In the genomic region with DNA sequence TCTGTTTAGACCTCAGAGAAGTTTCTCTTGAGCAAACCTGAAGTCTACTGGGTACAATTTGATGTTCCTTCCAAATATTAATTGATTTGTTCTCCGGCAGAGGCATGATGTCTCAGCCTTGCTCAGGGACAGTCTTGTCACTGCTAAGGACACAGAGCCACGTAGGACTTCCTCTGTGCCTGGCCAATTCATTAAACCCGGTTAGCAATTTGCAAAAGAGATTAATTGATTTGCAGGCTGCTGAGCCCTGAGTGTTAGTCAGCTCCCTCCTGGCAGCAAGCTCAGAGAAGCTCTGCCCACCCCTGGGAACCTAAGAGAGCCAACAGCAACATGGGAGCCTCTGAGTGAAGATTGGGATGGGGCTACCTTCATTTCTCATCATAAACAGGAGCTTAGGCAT, we compare ENCODE assay signal across 13 mouse cellular contexts. TPM values are rescaled to one million over a fixed set of nuclear protein-coding genes. Genes with fewer than 3 reads are reported as not detected.
"Had no signal": no experiment of that assay in that cellular context is flagged by ENCODE, and none has a peak within 500 bp of the region (broad histone marks: within the 10 kb centered on the region; RNA-seq: fewer than 3 reads in every experiment).

No protein-coding gene starts in this region.

- DNase-seq: kidney, postnatal 14 days; lung, adult 2 months; lung, postnatal 36 days; right cerebral cortex, postnatal 14 days; thymus, postnatal 36 days had no signal

- H3K9ac ChIP-seq: liver, embryonic 15.5 days; midbrain, embryonic 13.5 days had no signal

- H3K27ac ChIP-seq: left cerebral cortex, adult 2 months; limb, embryonic 10.5 days; liver, embryonic 15.5 days; midbrain, embryonic 13.5 days had no signal

- H3K4me3 ChIP-seq: left cerebral cortex, adult 2 months; limb, embryonic 10.5 days; liver, embryonic 15.5 days; midbrain, embryonic 13.5 days had no signal

- ATAC-seq: lung, postnatal 0 days; midbrain, embryonic 13.5 days had no signal

- H3K9me3 ChIP-seq: limb, embryonic 10.5 days; liver, embryonic 15.5 days; midbrain, embryonic 13.5 days had no signal

- H3K4me2 ChIP-seq: liver, embryonic 11.5 days; liver, embryonic 15.5 days; midbrain, embryonic 13.5 days had no signal

- H3K36me3 ChIP-seq: limb, embryonic 10.5 days; liver, embryonic 15.5 days; midbrain, embryonic 13.5 days had no signal

RNA-seq across cellular contexts. Expression of a gene that starts 25.5 kb away (rescaled TPM):
- total RNA-seq: midbrain, postnatal 0 days had no signal
- polyA plus RNA-seq: limb, embryonic 10.5 days; liver, embryonic 11.5 days; lung, postnatal 0 days; midbrain, postnatal 0 days; neural tube, embryonic 14.5 days had no signal
